Mouse (Mus musculus) kidney, adult 18-20 months (tissue): ENCODE data around the gene Kcnk2.

Experiments used
- DNase-seq: peaks from one replicate; pipeline ENCODE4 v3.0.0; 2021

Gene Kcnk2

DNA sequence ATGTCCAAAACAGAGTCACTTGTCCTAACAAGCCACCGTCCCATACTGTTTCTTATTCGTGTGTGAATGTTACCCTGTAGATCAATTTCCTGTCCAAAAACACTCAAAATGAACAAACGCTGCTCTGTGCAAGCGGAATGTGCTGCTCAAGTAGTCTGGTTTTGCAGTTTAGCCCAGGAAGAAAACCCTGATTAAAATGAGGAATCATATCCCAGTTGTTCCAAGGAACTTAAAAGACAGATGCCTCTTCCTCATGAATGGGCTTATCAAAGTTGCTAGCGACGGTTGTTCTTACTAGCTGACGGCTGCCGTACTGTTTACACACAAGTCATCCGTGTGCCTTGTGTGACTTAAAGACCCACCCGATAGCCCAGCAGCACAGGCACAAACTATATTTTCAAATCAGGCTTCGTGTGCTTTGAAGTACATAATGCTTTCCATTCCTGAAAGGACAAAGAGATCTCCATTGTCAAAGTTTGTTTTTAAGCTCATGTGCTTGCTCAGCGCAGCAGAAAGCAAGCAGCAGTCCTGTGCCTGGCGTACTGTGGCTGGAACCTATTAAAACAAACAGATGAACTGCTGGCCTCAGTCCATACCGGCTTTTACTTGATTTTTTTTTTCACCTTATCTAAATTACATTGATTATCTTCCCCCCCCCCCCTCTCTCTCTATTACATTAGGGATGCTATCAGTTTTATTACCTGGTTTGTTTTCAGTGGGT, at the start of gene Kcnk2:
Gene Kcnk2 (minus strand): TSS at position 51 of the 721 bp plus-strand sequence.
- DNase-seq: no peak

DNA sequence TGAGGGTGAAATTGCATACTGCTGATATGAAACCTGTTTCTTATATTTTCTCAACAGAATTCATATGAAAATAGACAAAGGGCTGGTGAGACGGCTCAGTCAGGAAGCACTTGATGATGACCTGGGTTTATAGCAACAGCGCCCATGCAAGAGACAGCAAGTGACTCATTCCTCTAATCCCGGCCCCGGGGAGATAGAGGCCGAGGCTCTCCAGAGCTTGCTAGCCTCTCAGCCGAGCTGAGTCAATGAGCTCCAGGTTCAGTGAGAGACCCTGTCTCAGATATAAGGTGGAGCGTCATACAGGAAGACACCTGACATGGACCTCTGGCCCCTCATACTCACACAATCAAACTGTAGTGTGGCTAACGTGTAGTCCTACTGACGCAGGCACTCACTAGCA, 38.7 kb upstream of the Kcnk2 start:
- no peak for DNase-seq

DNA sequence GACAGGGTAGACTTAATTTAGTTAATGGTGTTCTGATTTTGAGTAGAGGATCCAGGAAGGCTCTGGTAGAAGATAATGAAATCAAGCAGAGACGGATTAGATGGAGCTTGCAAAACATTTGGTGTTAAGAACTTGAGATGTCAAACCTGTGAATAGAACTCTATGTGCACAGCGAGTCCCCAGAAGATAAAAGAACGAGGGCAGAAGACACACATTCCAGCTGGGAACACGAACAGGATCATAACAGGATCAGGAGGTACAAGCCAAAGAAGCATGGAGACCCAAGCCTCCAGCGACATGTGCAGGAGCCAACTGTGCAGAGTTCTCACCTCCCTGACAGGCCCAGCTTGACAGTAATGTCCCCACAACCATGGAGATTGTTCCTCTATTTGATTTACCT, 35.1 kb upstream of the Kcnk2 start:
- no peak for DNase-seq

DNA sequence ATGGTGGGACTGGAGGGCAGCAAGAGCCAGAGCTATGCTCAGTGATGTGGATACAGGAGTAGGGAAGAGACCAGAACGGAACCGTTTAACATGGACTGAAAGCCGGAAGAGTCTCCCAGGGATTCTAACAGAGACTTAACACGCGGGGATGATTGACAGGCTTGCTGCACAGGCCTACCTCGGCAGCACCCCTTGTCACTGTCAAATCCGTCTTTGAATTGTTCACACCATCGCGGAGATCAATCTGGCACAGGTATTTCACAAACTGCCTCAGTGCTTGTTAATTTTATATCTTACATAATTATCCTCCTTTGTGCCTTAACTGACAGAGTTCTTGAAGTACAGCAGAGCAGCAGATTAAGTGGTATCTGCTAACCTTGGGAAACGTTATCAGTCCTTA, 33.4 kb upstream of the Kcnk2 start:
- DNase-seq: no peak

- no peak for DNase-seq
These were observed 29.4 kb upstream of the Kcnk2 start for GRCm38 (mm10) chr1:189431479-189431878.

DNA sequence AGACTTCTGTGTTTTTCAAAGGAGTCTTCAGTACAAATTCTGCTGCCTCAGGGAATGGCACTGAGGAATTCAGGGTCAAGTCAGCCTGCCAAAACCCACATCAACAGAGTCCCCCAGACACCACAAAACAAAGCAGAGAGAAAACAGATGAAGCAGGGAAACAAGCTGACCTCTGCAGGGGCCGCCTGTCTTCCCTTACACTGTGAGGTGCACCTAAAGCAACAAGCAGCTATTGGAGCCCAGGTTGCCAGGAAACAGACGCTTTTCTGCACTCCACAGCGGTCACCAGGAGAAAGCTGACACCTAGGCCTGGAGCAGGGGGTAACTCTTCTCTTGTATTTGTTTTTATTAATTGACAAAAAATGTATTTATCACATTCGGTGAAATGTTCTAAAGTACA, 28.5 kb upstream of the Kcnk2 start:
- DNase-seq: no peak

DNA sequence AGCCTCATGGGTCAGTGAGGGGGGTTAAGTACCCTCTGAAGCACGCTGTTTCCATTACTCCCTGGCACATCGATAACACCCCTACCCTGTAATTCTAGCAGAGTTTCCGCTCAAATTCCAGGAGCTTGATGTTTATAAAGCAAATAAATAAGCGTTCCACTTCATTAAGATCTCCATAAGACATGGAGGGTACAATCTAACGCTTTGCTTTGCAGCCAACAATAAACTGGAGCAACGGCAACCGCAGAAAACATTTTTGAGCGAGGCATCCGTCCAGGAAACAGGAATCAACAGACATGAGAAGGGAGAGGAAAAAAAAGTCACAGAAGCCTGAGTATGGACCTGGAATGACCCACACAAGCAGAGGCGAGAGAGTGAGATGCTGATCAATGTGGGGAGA, 27.5 kb upstream of the Kcnk2 start:
- DNase-seq: no peak

DNA sequence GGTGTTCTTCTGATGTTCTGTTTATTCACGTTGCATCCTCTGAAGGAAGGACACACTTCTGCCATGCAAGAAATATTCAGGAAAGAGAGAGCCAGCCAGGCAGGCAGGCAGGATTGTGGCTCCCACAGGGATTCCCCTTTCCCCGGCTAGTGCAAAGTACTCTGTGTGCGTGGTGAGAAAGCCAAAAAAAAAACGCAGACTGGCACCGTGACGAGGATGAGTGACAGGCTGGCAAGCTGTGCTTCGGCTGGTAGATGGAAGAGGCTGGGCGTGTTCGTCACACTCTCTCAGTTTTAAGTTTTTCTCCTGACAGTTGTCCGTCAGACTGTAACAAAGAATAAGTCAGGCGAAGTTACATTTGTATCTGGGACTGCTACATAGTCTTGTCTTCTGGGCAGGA, 24.2 kb upstream of the Kcnk2 start:
- no peak for DNase-seq

DNA sequence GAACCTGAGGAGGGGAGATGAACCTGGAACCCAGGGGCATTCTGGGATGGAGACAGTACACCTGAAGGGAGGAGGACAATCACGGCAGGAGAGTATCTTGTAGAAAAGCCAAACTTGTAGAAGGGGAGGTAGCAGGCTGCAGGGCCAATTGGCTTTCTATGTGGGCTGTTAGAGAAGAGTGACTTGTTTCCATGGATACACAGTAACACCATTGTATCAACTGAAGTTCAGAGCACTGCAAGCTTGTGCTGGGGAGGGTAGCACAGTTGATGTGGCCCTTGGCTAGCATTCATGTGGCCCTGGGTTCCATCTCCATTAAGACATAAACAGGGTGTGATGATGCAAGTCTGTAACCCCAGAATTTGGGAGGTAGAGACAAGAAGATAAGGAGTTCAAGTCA, 17.8 kb upstream of the Kcnk2 start:
- no peak for DNase-seq

GRCm38 (mm10) chr1:189409906-189410305, 7.8 kb upstream of the Kcnk2 start:
- no peak for DNase-seq

DNA sequence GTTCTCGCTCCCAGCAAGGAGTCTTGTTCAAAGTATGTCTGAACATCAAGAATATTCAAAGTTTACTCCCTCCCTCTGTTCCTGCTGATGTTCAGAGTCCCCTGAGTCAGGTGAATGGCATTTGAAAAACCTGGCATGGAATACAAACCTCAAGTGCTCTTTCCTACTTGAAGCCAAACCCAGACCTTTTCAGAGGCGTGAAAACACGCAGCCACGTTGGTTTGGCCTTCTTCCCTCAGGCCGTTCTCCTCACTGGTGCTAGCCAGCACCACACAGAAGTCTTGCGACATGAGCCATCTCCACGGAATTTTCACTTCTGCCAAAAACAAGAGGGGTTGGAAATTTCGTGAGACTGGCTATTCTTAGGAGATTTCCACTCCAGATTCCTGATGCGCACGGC, 3.1 kb upstream of the Kcnk2 start:
- DNase-seq: no peak

DNA sequence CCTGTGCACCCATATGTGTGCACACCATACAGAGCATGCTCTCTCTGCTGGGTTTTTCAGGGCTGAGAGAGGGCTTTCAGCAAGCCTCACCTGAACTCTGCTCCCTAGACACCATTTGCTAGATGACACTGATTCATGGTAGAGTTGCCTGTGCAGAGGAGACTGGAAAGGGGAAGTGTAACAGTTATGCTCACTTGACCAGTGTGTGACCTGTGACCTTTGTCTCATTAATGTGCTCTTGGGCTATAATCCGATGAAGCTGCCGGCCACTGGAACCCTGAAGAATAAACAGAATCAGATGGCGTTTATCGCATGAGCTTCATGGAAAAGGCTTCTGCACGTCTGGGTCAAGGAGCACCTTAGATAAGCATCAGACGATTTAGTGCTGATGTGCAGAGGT, 1.5 kb upstream of the Kcnk2 start:
- no peak for DNase-seq

- no peak for DNase-seq
These were observed 1.1 kb upstream of the Kcnk2 start for GRCm38 (mm10) chr1:189403139-189403538.

GRCm38 (mm10) chr1:189386848-189387247, 15.2 kb downstream of the Kcnk2 start:
- DNase-seq: no peak

GRCm38 (mm10) chr1:189386141-189386540, 15.9 kb downstream of the Kcnk2 start:
- no peak for DNase-seq

DNA sequence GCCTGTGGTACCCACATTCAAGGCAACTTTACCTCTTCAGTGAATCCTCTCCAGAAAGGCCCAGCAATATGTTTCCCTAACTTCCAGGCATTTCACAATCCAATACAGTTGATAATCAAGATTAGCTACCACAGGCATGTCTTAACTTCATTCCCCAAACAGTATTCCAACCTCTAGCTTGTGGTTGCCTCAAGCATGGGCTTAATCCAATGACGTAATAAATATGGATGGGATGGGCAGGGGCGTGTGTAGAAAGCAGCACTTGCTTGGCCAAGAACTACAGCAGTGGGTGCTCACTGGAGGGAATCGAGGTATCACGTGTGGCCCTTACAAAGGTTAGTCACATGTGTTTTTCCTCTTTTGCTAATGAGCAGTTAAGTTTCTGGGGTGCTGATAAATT, 34.4 kb downstream of the Kcnk2 start:
- no peak for DNase-seq

DNA sequence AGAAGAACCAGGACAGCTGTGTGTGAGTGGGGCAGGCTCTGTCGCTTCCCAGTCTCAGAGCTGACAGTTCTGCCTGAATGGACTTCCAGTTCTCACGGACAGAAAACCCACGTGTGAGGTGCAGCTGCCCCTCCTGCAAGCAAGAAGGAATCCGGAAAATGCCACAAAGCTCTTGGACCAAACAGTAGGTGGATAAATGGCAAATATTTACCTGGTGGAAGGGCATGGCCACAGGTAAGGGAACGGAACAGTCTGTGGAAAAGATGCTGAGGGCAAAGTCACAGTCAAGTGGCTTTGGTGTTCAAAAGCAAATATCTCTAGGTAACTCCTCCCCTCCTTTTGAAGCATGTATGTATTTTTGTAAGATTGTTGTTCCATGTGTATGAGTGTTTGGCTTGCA, 37.9 kb downstream of the Kcnk2 start:
- no peak for DNase-seq

GRCm38 (mm10) chr1:189362579-189362978, 39.5 kb downstream of the Kcnk2 start:
- DNase-seq: no peak

DNA sequence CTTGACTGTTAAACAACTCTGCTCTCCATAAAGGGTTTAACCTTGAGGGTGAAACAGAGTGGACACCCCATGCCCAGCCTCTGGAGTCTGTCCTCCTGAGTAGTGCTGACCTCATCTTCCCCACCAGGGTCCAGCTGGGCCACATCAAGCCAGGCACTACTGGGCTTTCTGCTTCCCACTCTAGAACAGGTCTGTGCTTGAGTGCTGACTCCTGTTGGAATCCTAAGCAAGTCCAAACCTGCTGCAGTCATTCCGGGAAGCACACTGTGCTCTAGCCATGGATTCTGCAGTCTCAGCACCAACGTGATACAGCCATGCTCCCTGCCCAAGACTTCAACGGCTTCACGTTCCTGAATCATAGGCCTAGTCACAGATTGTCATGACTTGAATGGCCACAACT, 42.4 kb downstream of the Kcnk2 start:
- DNase-seq: no peak

- no peak for DNase-seq
These were observed 48.2 kb downstream of the Kcnk2 start for GRCm38 (mm10) chr1:189353887-189354286.

GRCm38 (mm10) chr1:189351804-189352203, 50.3 kb downstream of the Kcnk2 start:
- no peak for DNase-seq

DNA sequence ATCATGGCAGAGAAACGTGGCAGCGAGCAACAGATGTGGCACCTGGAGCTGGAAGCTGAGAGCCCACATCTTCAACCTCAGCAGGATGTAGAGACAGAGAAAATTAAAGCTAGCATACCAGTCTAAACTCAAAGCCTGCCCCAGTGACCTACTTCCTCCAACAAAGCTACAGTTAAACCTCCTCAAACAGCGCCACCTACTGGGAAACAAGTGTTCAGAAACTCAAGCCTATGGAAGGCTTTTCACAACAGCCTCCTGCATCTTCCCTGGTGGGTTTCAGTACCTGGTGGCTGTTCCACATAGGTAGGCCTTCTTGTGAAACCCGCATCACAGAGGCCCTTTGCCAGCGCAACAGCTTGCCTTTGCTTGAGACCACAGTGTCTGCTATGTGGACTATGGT, 52.9 kb downstream of the Kcnk2 start:
- DNase-seq: no peak

DNA sequence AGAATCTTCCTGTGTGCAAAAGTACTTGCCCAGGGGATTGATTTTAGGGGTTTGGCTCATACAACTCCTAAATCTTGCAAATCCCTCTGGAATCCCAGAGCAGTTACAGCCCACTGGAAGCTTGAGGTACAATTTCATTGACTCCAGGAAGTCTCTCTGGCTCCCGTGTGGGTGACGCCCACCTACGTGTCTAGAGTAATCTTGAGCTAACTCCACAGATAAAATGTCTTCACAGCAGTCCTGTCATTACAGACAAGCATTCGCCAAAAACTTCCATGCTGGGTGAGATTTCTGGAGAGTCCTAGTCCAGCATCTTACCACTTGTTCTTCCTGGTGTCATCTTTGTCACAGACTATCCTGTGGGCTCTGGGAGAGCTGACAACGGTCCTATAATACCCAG, 56.9 kb downstream of the Kcnk2 start:
- no peak for DNase-seq

DNA sequence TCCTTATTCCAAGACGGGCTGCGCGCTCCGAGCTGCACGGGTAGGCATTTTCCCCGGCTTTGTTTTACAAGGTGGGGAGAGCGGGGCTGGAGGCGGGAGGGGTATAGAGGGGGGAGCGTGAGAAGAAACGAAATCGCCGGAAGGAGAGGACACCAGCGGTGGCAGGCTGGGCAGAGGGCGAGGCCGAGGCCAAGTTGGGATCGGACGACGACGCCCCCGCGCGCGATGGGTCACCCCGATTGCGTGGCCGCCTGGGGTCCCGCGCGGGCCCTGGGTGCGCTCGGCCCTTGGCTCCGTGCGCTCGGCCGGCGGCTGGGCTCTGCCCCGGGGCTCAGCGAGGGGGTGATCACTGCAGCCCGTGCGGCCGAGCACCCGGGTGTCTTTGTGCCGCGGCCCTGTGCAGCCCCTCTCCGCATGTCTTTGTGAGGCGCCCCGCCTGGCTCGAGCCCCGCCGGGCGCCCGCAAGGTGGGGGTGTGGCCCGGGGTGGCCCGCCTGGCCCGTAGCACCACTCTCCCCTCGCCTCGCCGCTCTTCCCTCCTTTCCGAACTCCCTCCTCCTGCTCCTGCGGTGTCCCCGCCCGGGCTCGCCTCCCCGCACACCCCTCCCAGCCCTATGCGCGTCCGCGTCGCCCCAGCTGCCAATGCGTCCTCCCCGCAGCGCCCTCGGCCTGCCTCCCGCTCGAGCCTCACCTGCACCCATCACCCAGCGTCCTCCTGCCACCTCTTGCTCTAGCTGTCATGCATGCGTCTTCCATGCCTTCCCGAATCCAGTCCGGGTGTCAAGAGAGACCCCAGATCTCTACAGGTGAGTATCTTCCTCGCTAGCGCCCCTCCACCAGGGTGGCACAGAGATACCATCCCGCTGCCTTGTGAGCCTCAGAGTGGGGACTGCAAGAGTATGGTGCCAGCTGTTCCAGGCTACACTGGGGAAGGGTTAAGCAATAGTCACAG, 58.5 kb downstream of the Kcnk2 start:
- no peak for DNase-seq
